Comparison of ENCODE assay signal across 9 mouse cellular contexts in genomic region chrX:135210436-135211221, GRCm38 (mm10). TPM values are rescaled to one million over a fixed set of nuclear protein-coding genes. Genes with fewer than 3 reads are reported as not detected.
DNase-seq lines count a peak whose midpoint lies in the region; ATAC-seq lines count a peak whose summit lies in the region.
"Had no signal": no experiment of that assay in that cellular context is flagged by ENCODE, and none has a peak within 500 bp of the region (broad histone marks: within the 10 kb centered on the region; RNA-seq: fewer than 3 reads in every experiment).

Gene Tceal6 (minus strand): TSS chrX:135210687.

- 23% methylated on average over 11 of the region's 13 CpGs for WGBS in heart, embryonic 13.5 days
- WGBS in embryonic facial prominence, embryonic 12.5 days = 41% methylated on average over 12 of the region's 13 CpGs
- 24% methylated on average over 11 of the region's 13 CpGs for WGBS in intestine, embryonic 16.5 days
- WGBS in stomach, embryonic 16.5 days = 17% methylated on average over 13 of the region's 13 CpGs

- no peaks in the 10 kb centered on the region for H3K9me3 ChIP-seq in heart, embryonic 13.5 days
- no peaks in the 10 kb centered on the region for H3K9me3 ChIP-seq in embryonic facial prominence, embryonic 12.5 days
- no peaks in the 10 kb centered on the region for H3K9me3 ChIP-seq in intestine, embryonic 16.5 days (ENCODE audit: control insufficient read depth, low read length)
- no peaks in the 10 kb centered on the region for H3K9me3 ChIP-seq in stomach, embryonic 16.5 days (replicated peaks; ENCODE audit: control insufficient read depth, low read length)

- no peaks in the 10 kb centered on the region for H3K36me3 ChIP-seq in heart, embryonic 13.5 days
- H3K36me3 ChIP-seq in embryonic facial prominence, embryonic 12.5 days = no peaks in the 10 kb centered on the region
- H3K36me3 ChIP-seq in intestine, embryonic 16.5 days (ENCODE audit: control insufficient read depth, insufficient read depth, low read length) = no peaks in the 10 kb centered on the region
- H3K36me3 ChIP-seq in stomach, embryonic 16.5 days (ENCODE audit: control insufficient read depth, insufficient read depth, low read length) = no peaks in the 10 kb centered on the region

- no peak within 1 kb of the TSS for H3K27ac ChIP-seq in heart, embryonic 13.5 days (replicated peaks)
- no peak within 1 kb of the TSS for H3K27ac ChIP-seq in embryonic facial prominence, embryonic 12.5 days
- no peak within 1 kb of the TSS for H3K27ac ChIP-seq in intestine, embryonic 16.5 days (ENCODE audit: low read length)
- no peak within 1 kb of the TSS for H3K27ac ChIP-seq in stomach, embryonic 16.5 days (ENCODE audit: low read length)

- peaks cover 13% of the 10 kb centered on the region for H3K27me3 ChIP-seq in heart, embryonic 13.5 days (replicated peaks)
- peaks cover 16% of the 10 kb centered on the region; the same call in 1 of the 2 replicates for H3K27me3 ChIP-seq in embryonic facial prominence, embryonic 12.5 days
- H3K27me3 ChIP-seq in intestine, embryonic 16.5 days (replicated peaks; ENCODE audit: control insufficient read depth, insufficient read depth, low read length) = no peaks in the 10 kb centered on the region
- peaks cover 6% of the 10 kb centered on the region for H3K27me3 ChIP-seq in stomach, embryonic 16.5 days (ENCODE audit: control insufficient read depth, insufficient read depth, low read length)

- no peak for DNase-seq in heart, postnatal 36 days
- peak; percentile 4 for DNase-seq in mesoderm, embryonic 11.5 days (ENCODE audit: low read depth, low spot score)
- no peak for DNase-seq in kidney, postnatal 36 days
- DNase-seq in kidney, postnatal 14 days = no peak

- H3K4me1 ChIP-seq in heart, embryonic 13.5 days = no peaks in the 10 kb centered on the region
- no peaks in the 10 kb centered on the region for H3K4me1 ChIP-seq in embryonic facial prominence, embryonic 12.5 days
- H3K4me1 ChIP-seq in intestine, embryonic 16.5 days (ENCODE audit: control insufficient read depth, insufficient read depth, low read length) = no peaks in the 10 kb centered on the region
- H3K4me1 ChIP-seq in stomach, embryonic 16.5 days (ENCODE audit: control insufficient read depth, insufficient read depth, low read length) = no peaks in the 10 kb centered on the region

- H3K4me2 ChIP-seq in heart, embryonic 13.5 days = peak within 1 kb of the TSS; percentile 71
- peak within 1 kb of the TSS; percentile 59 for H3K4me2 ChIP-seq in embryonic facial prominence, embryonic 12.5 days (replicated peaks)
- H3K4me2 ChIP-seq in intestine, embryonic 16.5 days (ENCODE audit: low read depth, low read length) = peak within 1 kb of the TSS; percentile 38
- peak within 1 kb of the TSS; percentile 41 for H3K4me2 ChIP-seq in stomach, embryonic 16.5 days (ENCODE audit: low read depth, low read length)

- peak within 1 kb of the TSS; percentile 47 for H3K4me3 ChIP-seq in heart, embryonic 13.5 days
- peak within 1 kb of the TSS; percentile 39 for H3K4me3 ChIP-seq in embryonic facial prominence, embryonic 12.5 days
- H3K4me3 ChIP-seq in intestine, embryonic 16.5 days (ENCODE audit: low read length) = peak within 1 kb of the TSS; percentile 14
- peak within 1 kb of the TSS; percentile 21 for H3K4me3 ChIP-seq in stomach, embryonic 16.5 days (replicated peaks; ENCODE audit: low read length)

- intact Hi-C loops in heart, postnatal 36 days (cut with DNase I) = no loop called here

- H3K9ac ChIP-seq in heart, embryonic 13.5 days = peak within 1 kb of the TSS; percentile 33
- no peak within 1 kb of the TSS for H3K9ac ChIP-seq in embryonic facial prominence, embryonic 12.5 days
- H3K9ac ChIP-seq in intestine, embryonic 16.5 days (ENCODE audit: low read depth, low read length) = no peak within 1 kb of the TSS
- H3K9ac ChIP-seq in stomach, embryonic 16.5 days (ENCODE audit: low read length) = no peak within 1 kb of the TSS

- no peak for ATAC-seq in heart, embryonic 13.5 days (ENCODE audit: extremely low read depth, insufficient number of reproducible peaks, low FRiP score, low TSS enrichment)
- ATAC-seq in embryonic facial prominence, embryonic 12.5 days (ENCODE audit: insufficient number of reproducible peaks, insufficient read depth, low FRiP score, low TSS enrichment) = no peak
- no peak for ATAC-seq in intestine, embryonic 16.5 days
- no peak for ATAC-seq in stomach, embryonic 16.5 days (ENCODE audit: insufficient read depth, low FRiP score)

RNA-seq across cellular contexts. Expression of gene Tceal6, which starts in this region (rescaled TPM):
- 1.5 and 2.3 TPM in 2 replicates for polyA plus RNA-seq in heart, embryonic 13.5 days (2015; fragmentation: Nextera tagmentation; extraction: Ambion mirVana)
- not detected for total RNA-seq in heart, postnatal 36 days (2021)
- polyA plus RNA-seq in embryonic facial prominence, embryonic 12.5 days (2016; fragmentation: Nextera tagmentation; extraction: Ambion mirVana) = 9.4 TPM in 2 replicates
- 0.68 and 0.78 TPM in 2 replicates for polyA plus RNA-seq in intestine, embryonic 16.5 days (2015; fragmentation: Nextera tagmentation; extraction: Ambion mirVana)
- polyA plus RNA-seq in stomach, embryonic 16.5 days (2015; fragmentation: Nextera tagmentation; extraction: Ambion mirVana) = 0.27 and 1.2 TPM in 2 replicates
- polyA plus RNA-seq: small intestine, adult 2 months had no signal
